Mouse (Mus musculus) embryonic stem cell, embryonic (primary cell): ENCODE results near the gene Aox2.

Experiments
- CTCF ChIA-PET, 4 experiments: fragments of 300-600 bp in 2 of 4; fragments of 350-600 bp in 2 of 4; sonication (Branson Sonifier 250); formaldehyde crosslinking; loops; one replicate each; lab custom pipeline; 2022; ENCODE audit warnings: inconsistent platforms in 2 of 4; lab: Charles Lee
- POLR2A ChIA-PET, 4 experiments: fragments of 300-600 bp in 2 of 4; fragments of 350-600 bp in 2 of 4; sonication (Branson Sonifier 250); formaldehyde crosslinking; loops; one replicate each; lab custom pipeline; 2022; ENCODE audit warnings: antibody characterized with exemption in 4 of 4, inconsistent platforms in 1 of 4; lab: Charles Lee

The Aox2 gene

DNA sequence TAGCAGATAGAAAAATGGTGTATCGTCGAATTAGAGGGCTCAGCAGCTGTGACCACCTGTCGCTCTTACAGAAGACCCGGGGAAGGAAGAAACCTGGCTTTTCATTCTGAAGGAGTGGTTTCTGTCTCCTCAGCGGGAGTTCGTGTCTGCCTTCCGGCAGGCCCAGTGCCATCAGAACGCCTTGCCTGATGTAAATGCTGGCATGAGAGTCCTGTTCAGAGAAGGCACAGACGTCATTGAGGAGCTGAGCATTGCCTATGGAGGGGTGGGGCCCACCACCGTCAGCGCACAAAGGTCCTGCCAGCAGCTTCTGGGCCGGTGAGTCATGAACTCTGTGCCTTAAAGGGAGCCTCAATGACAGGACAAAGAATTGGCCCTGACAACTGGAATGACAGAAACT, 26.2 kb downstream of the Aox2 start:
- ChIA-PET POLR2A (interaction anchor here in 3 of 4 experiments (0.7 to 2.4 kb wide), 8 partner anchors 14 to 120 kb away, joined by 3 to 8 read pairs (median 4); partner anchors contain the start of genes Bzw1 (in 1 of the 3) and Clk1 (in 1 of the 3)), CTCF (interaction anchor here in 3 of 4 experiments (0.6 to 1.0 kb wide), 5 partner anchors 8 to 342 kb away, joined by 3 to 5 read pairs (median 3); no protein-coding TSS in a partner anchor)

DNA sequence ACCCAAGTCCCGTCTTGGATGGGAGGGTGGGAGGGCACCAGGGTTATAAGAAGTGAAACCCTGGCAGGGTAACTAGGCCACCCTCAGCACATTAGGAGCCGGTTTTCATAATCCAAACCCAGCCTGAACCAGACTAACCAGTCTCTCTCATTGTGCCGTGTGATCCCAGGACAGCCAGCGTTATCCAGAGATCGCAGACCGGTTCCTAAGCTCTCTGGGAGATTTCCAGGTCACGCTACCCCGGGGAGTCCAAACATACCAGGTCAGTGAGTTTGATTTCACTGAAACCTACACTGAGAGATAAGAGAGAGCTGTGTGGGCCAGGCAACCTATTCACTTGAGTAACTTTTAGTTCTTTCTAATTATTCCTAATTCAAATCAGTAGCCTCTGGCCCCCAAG, 29.1 kb downstream of the Aox2 start:
- CTCF ChIA-PET = interaction anchor here in 3 of 4 experiments (0.6 to 3.0 kb wide), 5 partner anchors 11 to 314 kb away, joined by 3 to 13 read pairs (median 8); no protein-coding TSS in a partner anchor
- POLR2A ChIA-PET = interaction anchor here in 2 of 4 experiments (0.6 to 2.1 kb wide), 5 partner anchors 46 to 710 kb away, joined by 3 to 6 read pairs (median 4); partner anchors contain the start of gene Clk1 (in 1 of the 2)

DNA sequence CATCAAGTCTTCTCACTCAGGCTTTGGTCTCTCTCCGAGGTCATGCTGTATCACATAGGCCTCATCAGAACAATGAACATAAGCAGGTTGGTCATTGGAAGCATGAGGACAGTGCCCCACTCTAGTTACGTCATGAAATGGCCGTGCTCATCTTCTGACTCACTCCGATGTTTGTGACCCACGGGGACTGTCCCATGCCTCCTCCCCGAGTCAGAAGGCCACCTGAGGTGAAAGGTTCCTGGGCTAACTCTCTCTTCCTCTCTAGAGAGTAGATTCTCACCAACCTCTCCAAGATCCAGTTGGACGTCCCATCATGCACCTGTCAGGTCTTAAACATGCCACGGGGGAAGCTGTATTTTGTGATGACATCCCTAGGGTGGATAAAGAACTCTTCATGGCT, 30.5 kb downstream of the Aox2 start:
- ChIA-PET POLR2A (interaction anchor here in 2 of 4 experiments (1.2 to 1.3 kb wide), 3 partner anchors 15 to 115 kb away, joined by 3 to 6 read pairs (median 3); partner anchors contain the start of gene Clk1 (in 1 of the 2)), CTCF (interaction anchor here in 1 of 4 experiments (1.2 kb wide), 1 partner anchor 12 kb away, joined by 5 read pairs; no protein-coding TSS in a partner anchor)

DNA sequence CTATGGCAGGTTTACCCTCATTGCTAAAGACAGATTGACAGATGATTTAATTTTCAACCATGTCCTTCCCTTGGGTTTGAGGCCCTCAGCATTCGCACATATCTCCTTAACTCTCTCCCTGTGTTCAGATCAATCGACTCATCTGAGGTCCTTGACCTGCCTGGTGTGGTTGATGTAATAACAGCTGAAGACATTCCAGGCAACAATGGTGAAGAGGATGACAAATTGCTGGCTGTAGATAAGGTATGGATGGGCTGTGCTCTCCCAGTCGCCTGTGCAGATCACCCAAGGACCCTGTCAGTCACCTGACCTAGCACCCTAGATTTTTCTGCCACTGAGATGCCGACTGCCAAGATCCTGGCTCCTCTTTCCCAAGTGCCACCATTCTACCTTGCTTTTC, 31.7 kb downstream of the Aox2 start:
- CTCF ChIA-PET = no interaction called here
- POLR2A ChIA-PET = interaction anchor here in 2 of 4 experiments (1.0 to 1.7 kb wide), 3 partner anchors 17 to 91 kb away, joined by 3 to 6 read pairs (median 3); no protein-coding TSS in a partner anchor

DNA sequence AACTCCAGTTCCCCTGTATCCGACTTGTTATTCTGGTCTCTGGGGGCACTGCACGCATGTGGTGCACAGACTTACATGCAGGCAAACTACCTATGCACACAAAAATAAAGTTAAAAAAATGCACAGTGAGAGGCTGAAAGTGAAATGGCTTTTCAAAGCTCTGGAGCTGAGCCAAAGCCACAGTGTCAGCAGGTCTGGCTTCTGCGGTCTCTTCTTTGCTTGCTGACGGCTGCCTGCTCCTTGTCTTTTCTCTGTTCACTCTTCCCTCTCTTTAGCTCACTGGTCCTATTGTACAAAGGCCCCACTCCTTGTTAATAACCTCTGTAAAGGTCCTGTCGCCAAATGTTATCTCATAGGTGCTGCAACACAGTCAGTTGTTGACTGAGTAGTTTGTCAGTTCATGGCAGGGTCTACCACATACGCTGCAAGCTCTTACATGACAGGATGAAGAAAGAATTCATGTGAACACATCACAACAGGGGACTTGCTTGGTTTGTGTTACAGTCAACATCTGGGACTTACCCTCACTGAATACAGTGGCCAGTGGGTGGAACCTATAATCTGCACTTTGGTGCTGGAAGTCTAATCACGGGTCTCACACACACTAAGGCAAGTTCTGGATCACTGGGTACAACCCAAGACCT, 33.2 kb downstream of the Aox2 start:
- ChIA-PET POLR2A (interaction anchor here in 1 of 4 experiments (0.7 to 1.7 kb wide), 3 partner anchors 22 to 31 kb away, joined by 3 to 6 read pairs (median 3); no protein-coding TSS in a partner anchor), CTCF (interaction anchor here in 1 of 4 experiments (1.1 kb wide), 1 partner anchor 15 kb away, joined by 3 read pairs; no protein-coding TSS in a partner anchor)

DNA sequence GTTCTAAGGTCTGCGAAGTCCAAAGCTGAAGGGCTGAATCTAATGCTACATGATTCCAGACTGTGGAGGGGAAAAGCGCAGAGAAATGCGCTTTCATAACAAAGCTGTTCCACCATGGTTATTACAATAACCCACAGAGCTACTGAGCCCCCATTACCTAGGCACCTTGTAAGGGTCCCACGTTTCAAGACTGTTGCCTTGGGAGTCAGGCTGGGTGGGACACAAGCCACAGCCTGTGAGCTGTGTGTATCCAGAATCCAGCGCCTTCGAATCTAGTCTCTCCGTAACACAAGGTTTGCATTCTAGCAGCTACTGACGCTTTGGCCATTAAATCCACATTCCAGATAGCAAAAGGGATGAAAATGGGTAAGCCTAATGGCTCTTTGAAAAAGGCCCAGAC, 35.0 kb downstream of the Aox2 start:
- ChIA-PET CTCF (interaction anchor here in 1 of 4 experiments (1.0 kb wide), 1 partner anchor 17 kb away, joined by 3 read pairs; no protein-coding TSS in a partner anchor), POLR2A (interaction anchor here in 2 of 4 experiments (0.6 to 1.4 kb wide), 3 partner anchors 10 to 56 kb away, joined by 3 to 4 read pairs (median 3); no protein-coding TSS in a partner anchor)

DNA sequence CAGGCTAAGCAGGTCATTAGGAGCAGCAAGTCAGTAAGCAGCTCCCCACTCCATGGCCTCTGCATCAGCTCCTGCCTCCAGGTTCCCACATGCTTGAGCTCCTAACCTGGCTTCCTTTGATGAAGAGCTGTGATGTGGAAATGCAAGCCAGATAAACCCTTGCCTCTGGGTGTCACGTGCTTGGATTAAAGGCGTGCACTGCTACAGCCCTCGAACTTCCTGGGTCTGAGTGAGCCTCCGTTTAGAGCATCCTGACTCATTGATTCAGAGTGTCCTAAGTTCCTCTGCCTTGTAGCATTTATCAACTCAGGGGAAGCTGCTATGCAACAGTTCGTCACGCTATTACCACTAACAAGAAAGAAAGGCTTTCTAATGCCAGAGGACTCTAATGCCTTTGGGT, 37.4 kb downstream of the Aox2 start:
- CTCF ChIA-PET = interaction anchor here in 1 of 4 experiments (0.6 to 1.5 kb wide), 3 partner anchors 17 to 889 kb away, joined by 4 to 5 read pairs (median 4); no protein-coding TSS in a partner anchor
- POLR2A ChIA-PET = no interaction called here

DNA sequence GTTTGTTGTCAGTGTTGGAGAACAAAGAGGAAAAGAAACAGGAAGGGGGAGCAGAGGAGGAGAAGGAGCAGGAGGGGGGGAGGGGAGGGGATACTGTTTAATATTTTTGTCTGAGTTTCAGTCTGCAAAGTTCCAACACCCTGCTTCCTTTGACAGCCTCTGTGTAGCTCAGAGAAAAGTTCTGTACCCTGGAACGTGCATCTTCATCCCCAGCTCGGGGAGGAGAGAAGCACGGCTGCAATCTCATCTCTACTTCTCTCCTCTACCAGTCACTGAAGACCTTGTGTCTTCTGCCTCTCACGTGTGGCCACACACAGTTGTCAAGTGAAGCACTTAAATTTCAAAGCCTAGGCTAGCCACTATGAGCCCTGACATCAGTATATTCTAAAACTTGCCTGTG, 55.1 kb downstream of the Aox2 start:
- POLR2A ChIA-PET = interaction anchor here in 3 of 4 experiments (0.6 to 1.6 kb wide), 5 partner anchors 9 to 865 kb away, joined by 3 to 6 read pairs (median 3); partner anchors contain the start of gene Bzw1 (in 1 of the 3)
- CTCF ChIA-PET = interaction anchor here in 2 of 4 experiments (1.3 to 1.4 kb wide), 2 partner anchors 18 to 36 kb away, joined by 3 to 4 read pairs; no protein-coding TSS in a partner anchor

DNA sequence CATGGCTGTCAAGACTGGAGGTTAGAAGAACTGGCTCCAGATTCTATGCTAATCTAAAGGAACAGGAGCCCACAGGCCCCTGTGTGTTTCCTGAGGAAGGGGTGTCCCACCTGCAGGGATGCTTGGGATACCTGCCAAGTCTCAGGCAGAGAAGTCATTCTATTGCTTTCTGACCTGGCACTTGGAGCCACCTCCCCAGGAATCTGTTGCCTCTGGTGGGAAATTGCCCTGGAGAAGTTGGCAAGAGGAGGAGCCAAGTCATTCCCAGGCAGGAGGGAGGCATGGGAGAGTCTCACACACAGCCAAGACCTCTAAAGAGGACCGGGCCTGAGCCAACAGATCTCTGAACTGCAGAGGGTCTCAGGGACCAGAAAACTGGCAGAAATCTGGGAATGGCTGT, 61.8 kb downstream of the Aox2 start:
- CTCF ChIA-PET = no interaction called here
- POLR2A ChIA-PET = no interaction called here

DNA sequence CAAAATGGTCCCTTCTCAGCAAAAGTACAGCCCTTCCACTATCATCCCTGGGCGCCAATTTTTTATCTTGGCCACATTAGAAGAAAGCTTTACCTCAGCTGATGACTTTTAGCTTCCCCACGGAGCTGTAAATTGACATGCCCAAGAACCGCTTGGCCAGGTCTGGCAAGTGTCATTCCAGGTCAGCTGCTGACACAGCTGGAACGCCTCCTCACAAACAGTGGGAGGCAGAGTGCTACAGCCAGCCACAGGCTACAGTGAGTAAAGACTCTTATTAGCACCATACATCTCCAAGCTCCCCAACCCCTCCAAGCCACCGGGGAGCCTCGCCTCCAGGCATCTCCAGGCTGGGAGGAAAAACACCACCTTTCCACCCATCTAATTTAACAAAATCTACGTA, 63.5 kb downstream of the Aox2 start:
- ChIA-PET CTCF (no interaction called here), POLR2A (interaction anchor here in 2 of 4 experiments (0.7 to 3.6 kb wide), 6 partner anchors 9 to 55 kb away, joined by 3 to 14 read pairs (median 3); partner anchors contain the start of gene Bzw1 (in 1 of the 2))

DNA sequence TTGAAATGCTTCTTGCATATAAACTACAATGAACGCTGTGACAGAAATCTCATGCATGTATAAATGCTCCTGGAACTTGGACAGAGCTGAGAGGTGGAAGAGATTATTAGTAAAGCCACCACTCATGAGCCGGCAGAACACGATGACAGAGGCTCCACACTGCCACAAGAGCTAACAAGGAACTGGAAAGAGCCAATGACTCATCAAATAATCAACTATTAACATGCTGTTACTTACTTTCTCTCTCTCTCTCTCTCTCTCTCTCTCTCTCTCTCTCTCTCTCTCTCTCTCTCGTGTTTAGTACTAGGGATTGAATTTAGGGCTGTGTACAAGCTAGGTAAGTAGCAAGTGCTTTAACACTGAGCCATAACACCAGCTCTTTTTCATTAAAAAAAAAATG, 65.7 kb downstream of the Aox2 start:
- CTCF ChIA-PET = interaction anchor here in 1 of 4 experiments (0.6 to 0.9 kb wide), 2 partner anchors 39 to 836 kb away, joined by 3 to 5 read pairs; no protein-coding TSS in a partner anchor
- POLR2A ChIA-PET = interaction anchor here in 2 of 4 experiments (0.7 to 3.6 kb wide), 3 partner anchors 15 to 60 kb away, joined by 3 to 14 read pairs (median 5); no protein-coding TSS in a partner anchor

DNA sequence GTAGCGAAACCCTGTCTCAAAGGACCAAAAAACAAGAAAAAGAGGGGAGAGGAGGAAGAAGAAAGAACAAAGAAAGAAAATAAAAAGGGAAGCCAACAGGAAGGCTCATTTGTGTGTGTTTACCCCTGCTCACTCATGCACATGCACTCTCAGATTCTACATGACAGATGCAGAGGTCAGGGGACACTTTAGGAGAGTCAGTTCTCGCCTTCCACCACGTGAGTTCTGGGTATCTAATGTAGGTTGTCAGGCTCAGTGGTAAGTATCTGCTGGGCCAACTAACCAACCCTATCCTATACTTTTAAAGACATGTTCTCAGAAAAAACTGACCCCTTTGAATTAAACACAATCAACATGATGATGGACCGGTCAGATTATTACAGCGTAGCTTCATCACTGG, 66.4 kb downstream of the Aox2 start:
- ChIA-PET POLR2A (interaction anchor here in 1 of 4 experiments (2.2 kb wide), 1 partner anchor 14 kb away, joined by 5 read pairs; no protein-coding TSS in a partner anchor), CTCF (interaction anchor here in 1 of 4 experiments (0.9 kb wide), 1 partner anchor 40 kb away, joined by 5 read pairs; no protein-coding TSS in a partner anchor)

DNA sequence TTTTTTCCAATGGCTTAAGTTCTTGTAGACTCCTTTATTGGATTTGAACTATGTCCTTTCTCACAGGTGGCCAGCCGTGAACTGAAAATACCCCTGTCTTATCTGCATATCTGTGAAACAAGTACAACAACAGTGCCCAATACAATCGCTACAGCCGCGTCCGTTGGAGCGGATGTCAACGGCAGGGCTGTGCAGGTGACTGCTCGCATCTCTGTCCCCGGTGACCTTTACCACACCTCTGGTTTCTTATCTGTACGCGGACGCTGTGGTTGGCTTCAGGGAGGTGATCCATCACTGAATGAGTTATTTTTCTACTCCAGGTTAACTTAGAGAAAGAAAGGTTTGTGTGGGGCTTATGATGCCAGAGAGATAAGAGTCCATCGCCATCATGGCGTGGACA, 68.0 kb downstream of the Aox2 start:
- CTCF ChIA-PET = interaction anchor here in 1 of 4 experiments (0.6 kb wide), 2 partner anchors 16 to 571 kb away, joined by 3 to 5 read pairs; no protein-coding TSS in a partner anchor
- POLR2A ChIA-PET = interaction anchor here in 1 of 4 experiments (0.6 kb wide), 1 partner anchor 52 kb away, joined by 3 read pairs; no protein-coding TSS in a partner anchor

DNA sequence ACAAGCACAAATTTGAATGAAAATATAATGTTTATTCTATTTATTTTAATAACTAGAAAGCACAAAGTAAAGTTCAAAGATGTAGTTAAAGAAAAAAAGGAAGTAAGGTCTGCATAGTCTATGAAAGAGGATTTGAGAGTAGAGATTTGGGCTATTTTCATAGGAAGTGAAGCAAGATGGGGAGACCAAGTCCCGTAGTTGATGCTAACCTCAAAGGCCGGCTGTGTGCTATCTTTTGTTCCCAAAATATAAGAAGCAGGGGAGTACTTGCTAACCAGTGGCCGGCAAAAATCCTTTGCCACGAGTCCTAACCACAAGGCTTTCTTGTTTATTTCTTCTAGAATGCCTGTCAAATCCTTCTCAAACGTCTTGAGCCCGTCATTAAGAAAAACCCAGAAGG, 70.6 kb downstream of the Aox2 start:
- POLR2A ChIA-PET = no interaction called here
- CTCF ChIA-PET = no interaction called here

DNA sequence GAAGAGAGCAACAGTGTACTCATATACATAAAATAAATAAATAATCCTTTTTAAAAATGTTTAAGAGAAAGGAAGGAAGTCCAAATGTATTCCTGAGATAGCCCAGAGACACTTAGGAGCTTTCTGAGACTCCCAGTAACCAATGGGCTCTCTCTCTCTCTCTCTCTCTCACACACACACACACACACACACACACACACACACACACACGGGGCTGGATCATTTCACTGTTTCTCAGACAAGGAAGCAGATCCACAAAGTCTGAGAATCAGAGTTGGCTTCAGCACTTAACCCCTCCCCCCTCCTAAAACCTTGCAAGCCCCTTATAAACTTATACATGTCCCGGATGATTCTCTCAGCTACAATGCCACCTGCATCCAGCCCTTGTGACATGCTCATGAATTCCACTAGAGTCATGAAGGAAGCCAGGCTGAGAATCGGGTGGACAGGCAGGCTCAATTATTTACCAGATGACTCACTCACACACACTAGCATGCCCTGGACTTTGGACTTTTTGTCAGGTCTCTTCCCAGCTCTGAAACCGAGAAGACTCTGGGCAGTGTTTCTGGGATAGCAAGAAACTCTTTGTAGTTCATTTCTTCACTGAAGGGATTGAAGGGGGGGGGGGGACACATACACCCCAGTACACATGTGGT, 75.2 kb downstream of the Aox2 start:
- ChIA-PET POLR2A (interaction anchor here in 3 of 4 experiments (0.7 to 1.8 kb wide), 5 partner anchors 9 to 1298 kb away, joined by 3 to 4 read pairs (median 4); no protein-coding TSS in a partner anchor), CTCF (interaction anchor here in 2 of 4 experiments (0.6 kb wide), 3 partner anchors 34 to 1348 kb away, joined by 3 to 4 read pairs (median 4); no protein-coding TSS in a partner anchor)

DNA sequence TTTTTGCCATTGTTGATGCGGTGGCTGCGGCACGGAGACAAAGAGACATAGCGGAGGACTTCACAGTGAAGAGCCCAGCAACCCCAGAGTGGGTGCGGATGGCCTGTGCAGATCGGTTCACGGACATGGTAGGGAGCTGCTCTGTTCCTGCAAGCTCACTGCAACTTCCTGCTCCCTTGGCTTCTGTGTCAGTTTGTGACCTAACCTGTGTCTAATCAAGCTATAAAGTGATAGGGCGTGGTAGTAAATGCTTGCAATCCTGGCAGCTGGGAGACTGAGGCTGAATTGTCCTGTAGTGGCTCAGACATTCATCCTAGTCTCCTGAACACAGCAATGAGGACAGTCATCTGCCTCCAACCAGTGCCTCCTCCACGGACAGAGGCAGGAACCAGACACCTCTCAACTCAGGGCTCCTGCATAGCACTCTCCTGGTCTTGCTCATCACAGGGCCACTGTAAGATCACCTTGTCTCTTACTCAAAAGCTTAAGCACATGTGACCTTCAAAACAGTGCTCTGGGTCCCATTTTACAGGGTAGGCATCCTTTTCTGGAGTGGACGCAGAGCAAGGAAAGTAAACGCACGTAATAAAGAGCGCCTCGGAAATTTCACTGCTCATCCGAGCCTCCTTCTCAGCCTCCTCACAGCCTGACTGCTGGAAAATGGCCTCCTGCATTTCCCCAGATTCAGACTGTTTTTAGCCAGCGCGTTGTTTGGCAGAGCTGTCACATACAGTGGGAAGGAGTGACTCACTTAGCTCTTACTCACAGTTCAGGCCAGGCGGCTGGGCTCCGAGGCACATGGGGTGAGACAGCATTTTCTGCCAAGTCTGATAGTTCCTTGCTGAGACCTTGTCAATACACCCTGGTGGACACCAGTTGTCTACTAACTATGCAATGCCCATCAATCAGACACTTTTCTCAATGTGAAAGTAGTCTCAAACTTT, 81.1 kb downstream of the Aox2 start:
- CTCF ChIA-PET = interaction anchor here in 3 of 4 experiments (0.5 to 0.8 kb wide), 4 partner anchors 19 to 1309 kb away, joined by 3 read pairs; no protein-coding TSS in a partner anchor
- POLR2A ChIA-PET = interaction anchor here in 3 of 4 experiments (0.6 to 2.5 kb wide), 26 partner anchors 8 to 370 kb away, joined by 3 to 19 read pairs (median 4); partner anchors contain the start of genes Bzw1 (in 3 of the 3), Clk1 (in 1 of the 3), Nif3l1 (in 1 of the 3) and Ppil3 (in 1 of the 3)
